Mouse (Mus musculus) v-Abl transformed pro-B cells (cell line): ENCODE measurements around the gene 5530400C23Rik.
"Not testable (repeated sequence)": the region's sequence is repeated elsewhere in the genome, so short reads cannot be mapped to it uniquely, and the experiment has no call there.

Source experiments
- in situ Hi-C, 2 experiments: fragments of 400-800 bp; cut with MboI; formaldehyde crosslinking; loops; one replicate each; pipeline ENCODE4 v1.15.1; 2025; ENCODE audit not compliant: unreplicated experiment in 2 of 2

5530400C23Rik gene

DNA sequence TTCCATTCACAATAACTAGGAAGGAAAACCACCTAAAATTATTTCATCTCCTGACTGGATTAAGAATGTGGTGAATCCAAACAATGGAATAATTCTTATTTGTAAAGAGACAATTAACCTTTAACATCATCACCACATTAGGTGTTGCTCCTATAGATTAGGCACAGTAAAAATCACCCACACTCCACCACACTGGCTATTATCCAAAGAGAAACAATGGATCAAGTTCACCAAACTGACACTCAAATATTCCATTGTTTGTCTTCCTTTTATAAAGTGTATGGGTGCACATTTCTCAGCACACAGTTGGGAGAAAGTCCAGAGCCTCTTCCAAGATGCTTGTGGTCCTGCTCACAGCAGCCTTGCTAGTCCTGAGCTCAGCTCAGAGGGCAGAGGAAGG lies at the start of gene 5530400C23Rik:
Gene 5530400C23Rik, plus strand, starts transcription at position 301 of the 400 bp plus-strand sequence.
- in situ Hi-C loops = not testable (repeated sequence)

DNA sequence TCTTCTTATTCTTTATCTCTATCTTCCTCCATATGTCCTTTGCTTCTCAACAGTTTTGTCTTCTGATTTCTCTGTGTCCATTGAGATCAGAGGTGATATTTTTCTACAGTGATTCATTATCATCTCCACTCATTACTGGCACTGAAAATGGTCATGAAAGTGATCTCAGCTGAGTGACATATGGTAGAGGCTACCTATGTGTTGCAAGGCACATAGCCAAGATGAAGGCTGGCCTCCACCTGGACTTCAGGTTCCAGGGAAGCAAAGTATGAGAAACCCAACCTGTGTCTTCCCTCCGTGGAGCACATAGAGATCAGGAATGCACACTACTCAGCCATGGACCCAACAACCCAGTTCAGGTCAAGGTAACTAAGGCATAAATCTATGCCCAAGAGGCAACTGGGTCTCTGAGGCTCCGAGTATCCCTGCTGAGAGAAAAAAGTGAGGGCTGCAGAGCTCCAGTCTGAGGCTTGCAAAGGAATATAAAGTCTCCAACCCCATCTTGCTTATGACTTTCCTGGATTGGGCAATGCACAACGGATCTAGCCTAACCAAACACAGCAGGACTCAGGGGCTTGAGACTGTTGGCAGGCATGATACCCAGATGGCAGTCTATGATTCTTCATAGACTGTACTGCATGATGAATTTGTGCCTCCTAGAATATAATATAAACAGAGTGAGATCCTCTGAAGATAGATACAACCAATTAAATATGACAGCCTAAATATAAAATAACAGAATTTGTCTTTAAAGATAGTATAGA lies 14.1 kb downstream of the 5530400C23Rik start:
- in situ Hi-C loops = no loop called here

- in situ Hi-C loops = not testable (repeated sequence)
Measured at GRCm38 (mm10) chr6:133313896-133314295, 21.9 kb downstream of the 5530400C23Rik start.

DNA sequence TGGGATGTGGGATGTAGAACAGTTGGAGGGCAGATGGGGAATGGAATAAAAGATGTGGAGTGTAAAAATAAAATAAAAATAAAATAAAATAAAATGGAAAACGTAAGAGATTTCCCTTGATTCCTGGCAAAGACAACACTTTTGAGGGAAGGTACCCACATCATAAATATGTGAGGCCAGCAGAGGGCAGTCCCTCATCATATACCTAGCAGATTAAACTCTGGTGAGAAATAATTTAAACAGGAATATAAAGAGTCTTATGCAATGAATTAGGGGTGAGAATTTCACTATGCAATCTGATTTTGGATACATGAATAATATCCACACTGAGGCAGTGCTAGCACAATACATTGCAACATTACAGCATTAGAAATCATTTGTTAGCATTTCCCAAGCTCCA lies 46.5 kb downstream of the 5530400C23Rik start:
- in situ Hi-C loops = no loop called here

DNA sequence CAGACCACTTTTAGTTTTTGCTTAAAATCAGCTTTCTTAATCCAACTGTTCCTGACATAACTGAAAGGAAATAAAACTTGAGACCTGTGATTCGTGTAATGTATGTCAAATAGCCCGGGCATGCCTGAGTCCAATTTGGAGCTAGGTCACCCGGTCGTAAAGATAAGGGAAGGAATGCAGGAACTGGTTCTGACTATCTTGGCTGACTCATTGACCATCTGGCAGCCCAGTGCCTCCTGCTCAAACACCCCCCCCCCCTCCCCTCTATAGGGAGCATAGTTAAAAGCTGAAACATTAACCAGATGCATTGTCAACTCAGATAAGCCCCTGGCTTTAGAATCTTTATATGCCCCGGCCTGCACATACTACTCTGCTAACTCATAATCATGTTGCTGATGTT lies 49.7 kb downstream of the 5530400C23Rik start:
- in situ Hi-C loops = not testable (repeated sequence)
